Mouse (Mus musculus) small intestine, adult 2 months (tissue): ENCODE measurements around the gene Ngly1.

Experiments
- CTCF ChIP-seq: fragments of 200-500 bp; IDR thresholded peaks from 2 replicates; pipeline ENCODE4 v1.5.1; 2012; ENCODE audit warnings: low read depth, mild to moderate bottlenecking, control low read depth, inconsistent platforms, low read length, moderate library complexity, mixed read lengths; ENCODE audit not compliant: insufficient replicate concordance, insufficient read length; ENCODE audit errors: extremely low read depth
- POLR2A ChIP-seq: fragments of 200-500 bp; IDR thresholded peaks from 2 replicates; pipeline ENCODE4 v1.6.1; 2012; ENCODE audit warnings: low read depth, mild to moderate bottlenecking, control low read depth, inconsistent platforms, low read length, moderate library complexity

- no peak for TF ChIP-seq CTCF
- TF ChIP-seq POLR2A = no peak
Observed at GRCm38 (mm10) chr14:16329756-16330155, 80.7 kb downstream of the Ngly1 start.
